Mouse (Mus musculus) CH12.LX (cell line): Measurements from ENCODE around the gene Ldah. TPM values are rescaled to one million over a fixed set of nuclear protein-coding genes. Genes with fewer than 3 reads are reported as not detected.
A peak's percentile ranks its signal among the peaks of the same experiment; 100 is the strongest.

Source experiments
- DNase-seq: peaks from one replicate; pipeline ENCODE4 v3.0.0-alpha.2; 2013; ENCODE audit errors: extremely low read depth
- H3K27ac ChIP-seq: 2 replicates; pipeline ENCODE4 v1.5.1; 2012; ENCODE audit warnings: low read depth, mild to moderate bottlenecking, control low read depth, moderate library complexity; ENCODE audit not compliant: insufficient read depth
- H3K27me3 ChIP-seq: replicated peaks from 2 replicates; pipeline ENCODE3; 2012; ENCODE audit warnings: inconsistent platforms
- H3K36me3 ChIP-seq, 2 experiments: replicated peaks in 1 of 2; 2 replicates each; pipeline versions ENCODE3 to v1.6.1; 2012; ENCODE audit warnings: inconsistent platforms in 1 of 2, low read length in 1 of 2, mild to moderate bottlenecking in 1 of 2, mixed read lengths in 1 of 2, moderate library complexity in 1 of 2; ENCODE audit not compliant: control insufficient read depth in 1 of 2, insufficient read depth in 1 of 2
- H3K4me1 ChIP-seq, 2 experiments: 2 replicates each; pipeline ENCODE4 v1.6.1; 2012; ENCODE audit warnings: inconsistent platforms in 1 of 2, moderate library complexity in 1 of 2; ENCODE audit not compliant: insufficient read depth in 2 of 2, control insufficient read depth in 1 of 2
- H3K4me2 ChIP-seq: 2 replicates; pipeline ENCODE4 v1.6.1; 2012; ENCODE audit warnings: low read depth, mild to moderate bottlenecking, control low read depth; ENCODE audit not compliant: poor library complexity, insufficient read depth, severe bottlenecking
- H3K4me3 ChIP-seq, 3 experiments: fragments of 150-350 bp in 1 of 3; sonication (generic) in 1 of 3; replicated peaks in 1 of 3; 2 replicates each; pipeline versions ENCODE3 to v1.5.1; 2011 to 2012; ENCODE audit warnings: low read depth in 2 of 3, low read length in 2 of 3, mild to moderate bottlenecking in 2 of 3, moderate library complexity in 2 of 3, control low read depth in 1 of 3, improper control_type of control experiment in 1 of 3, inconsistent platforms in 1 of 3, mixed read lengths in 1 of 3; ENCODE audit not compliant: poor library complexity in 1 of 3
- H3K79me2 ChIP-seq: replicated peaks from 2 replicates; pipeline ENCODE4 v1.6.1; 2012; ENCODE audit warnings: mild to moderate bottlenecking, moderate library complexity; ENCODE audit not compliant: control insufficient read depth, poor library complexity, insufficient read depth, severe bottlenecking; ENCODE audit errors: extremely low read depth
- H3K9ac ChIP-seq: 2 replicates; pipeline ENCODE4 v1.6.1; 2012; ENCODE audit warnings: low read depth, mild to moderate bottlenecking, control low read depth, moderate library complexity; ENCODE audit not compliant: insufficient read depth
- H3K9me3 ChIP-seq: replicated peaks from 2 replicates; pipeline ENCODE3; 2012; ENCODE audit warnings: low read length, inconsistent platforms, mixed read lengths
- BHLHE40 ChIP-seq: IDR thresholded peaks from 2 replicates; pipeline ENCODE4 v1.6.1; 2011; ENCODE audit warnings: mild to moderate bottlenecking, low read depth, low read length, improper control_type of control experiment
- CHD1 ChIP-seq: IDR thresholded peaks from 2 replicates; pipeline ENCODE4 v1.6.1; 2012; ENCODE audit warnings: low read depth, low read length, improper control_type of control experiment, inconsistent platforms
- CTCF ChIP-seq, 2 experiments: IDR thresholded peaks in 1 of 2; conservative IDR thresholded peaks in 1 of 2; 2 replicates each; pipeline ENCODE4 v1.5.1; 2011 to 2012; ENCODE audit warnings: low read depth in 2 of 2, low read length in 2 of 2, improper control_type of control experiment in 1 of 2, inconsistent platforms in 1 of 2, mild to moderate bottlenecking in 1 of 2, moderate library complexity in 1 of 2
- E2F4 ChIP-seq: IDR thresholded peaks from 2 replicates; pipeline ENCODE4 v1.6.1; 2011; ENCODE audit warnings: low read depth, low read length, improper control_type of control experiment; ENCODE audit not compliant: insufficient replicate concordance
- EP300 ChIP-seq: IDR thresholded peaks from 2 replicates; pipeline ENCODE4 v1.6.1; 2011; ENCODE audit warnings: low read length, improper control_type of control experiment
- ETS1 ChIP-seq: conservative IDR thresholded peaks from 2 replicates; pipeline ENCODE4 v1.6.1; 2012; ENCODE audit warnings: low read depth, mild to moderate bottlenecking, inconsistent platforms, low read length, improper control_type of control experiment, moderate library complexity
- HCFC1 ChIP-seq: IDR thresholded peaks from 2 replicates; pipeline ENCODE4 v1.6.1; 2012; ENCODE audit warnings: low read depth, mild to moderate bottlenecking, inconsistent platforms, low read length, improper control_type of control experiment
- IRF4 ChIP-seq: IDR thresholded peaks from 2 replicates; pipeline ENCODE4 v1.6.1; 2014; ENCODE audit warnings: low read depth, mild to moderate bottlenecking, inconsistent platforms, low read length, improper control_type of control experiment
- KAT2A ChIP-seq: IDR thresholded peaks from 2 replicates; pipeline ENCODE4 v1.6.1; 2012; ENCODE audit warnings: low read length, improper control_type of control experiment, inconsistent platforms; ENCODE audit not compliant: insufficient replicate concordance
- NELFE ChIP-seq: IDR thresholded peaks from 2 replicates; pipeline ENCODE4 v1.6.1; 2011; ENCODE audit warnings: low read depth, low read length, improper control_type of control experiment
- NRF1 ChIP-seq: IDR thresholded peaks from 2 replicates; pipeline ENCODE4 v1.6.1; 2014; ENCODE audit warnings: low read depth, mild to moderate bottlenecking, inconsistent platforms, low read length, improper control_type of control experiment, moderate library complexity
- POLR2AphosphoS2 ChIP-seq: IDR thresholded peaks from 2 replicates; pipeline ENCODE4 v1.6.1; 2011; ENCODE audit warnings: low read depth, low read length, improper control_type of control experiment
- RAD21 ChIP-seq: IDR thresholded peaks from 2 replicates; pipeline ENCODE4 v1.6.1; 2011; ENCODE audit warnings: low read depth, mild to moderate bottlenecking, low read length, improper control_type of control experiment, moderate library complexity
- RCOR1 ChIP-seq: conservative IDR thresholded peaks from 2 replicates; pipeline ENCODE4 v1.6.1; 2012; ENCODE audit warnings: low read depth, mild to moderate bottlenecking, inconsistent platforms, low read length, improper control_type of control experiment
- SIN3A ChIP-seq: IDR thresholded peaks from 2 replicates; pipeline ENCODE4 v1.6.1; 2012; ENCODE audit warnings: low read length, improper control_type of control experiment, inconsistent platforms
- SMC3 ChIP-seq: IDR thresholded peaks from 2 replicates; pipeline ENCODE4 v1.6.1; 2011; ENCODE audit warnings: low read depth, low read length, improper control_type of control experiment
- UBTF ChIP-seq: IDR thresholded peaks from 2 replicates; pipeline ENCODE4 v1.6.1; 2012; ENCODE audit warnings: low read depth, mild to moderate bottlenecking, inconsistent platforms, low read length, improper control_type of control experiment, moderate library complexity
- USF1 ChIP-seq: IDR thresholded peaks from 2 replicates; pipeline ENCODE4 v1.6.1; 2014; ENCODE audit warnings: low read depth, mild to moderate bottlenecking, inconsistent platforms, low read length, improper control_type of control experiment
- USF2 ChIP-seq: conservative IDR thresholded peaks from 2 replicates; pipeline ENCODE4 v1.6.1; 2011; ENCODE audit warnings: low read depth, low read length, improper control_type of control experiment
- ZC3H11A ChIP-seq: IDR thresholded peaks from 2 replicates; pipeline ENCODE4 v1.6.1; 2012; ENCODE audit warnings: low read depth, mild to moderate bottlenecking, inconsistent platforms, low read length, improper control_type of control experiment
- ZKSCAN1 ChIP-seq: IDR thresholded peaks from 2 replicates; pipeline ENCODE4 v1.6.1; 2012; ENCODE audit warnings: low read depth, inconsistent platforms, low read length, improper control_type of control experiment, borderline replicate concordance
- ZNF384 ChIP-seq: IDR thresholded peaks from 2 replicates; pipeline ENCODE4 v1.6.1; 2012; ENCODE audit warnings: low read depth, low read length, improper control_type of control experiment, inconsistent platforms
- dilution Hi-C: fragments of 300-500 bp; cut with MboI; formaldehyde crosslinking; loops from 2 replicates; pipeline ENCODE4 v1.14.3; 2020; ENCODE audit warnings: low sequenced_read_pairs; ENCODE audit not compliant: extremely low pct_unique_long_range_greater_than_20kb, extremely low pct_ligation_motif_present
- in situ Hi-C: fragments of 300-500 bp; cut with MboI; formaldehyde crosslinking; loops from 3 replicates; pipeline ENCODE4 v1.14.3; 2019; ENCODE audit warnings: low sequenced_read_pairs, low pct_ligation_motif_present, low pct_unique_long_range_greater_than_20kb, mixed read lengths
- polyA plus RNA-seq: library from polyadenylated mRNA; unstranded; fragments of >175 nt; gene quantifications from 2 replicates; pipeline ENCODE4 v1.2.1, GENCODE M21; 2012; ENCODE audit warnings: low read depth; ENCODE audit not compliant: insufficient read length
- total RNA-seq, 2 experiments: library from RNA; depleted of rRNA; stranded (reverse); fragments of 300-350 nt in 1 of 2; fragments of >200 nt in 1 of 2; gene quantifications; 2 replicates each; pipeline ENCODE4 v1.2.3; 2012 to 2014

Gene Ldah
- total and polyA plus RNA-seq, 3 experiments: 18.2 to 41.5 (median 34.5) TPM

DNA sequence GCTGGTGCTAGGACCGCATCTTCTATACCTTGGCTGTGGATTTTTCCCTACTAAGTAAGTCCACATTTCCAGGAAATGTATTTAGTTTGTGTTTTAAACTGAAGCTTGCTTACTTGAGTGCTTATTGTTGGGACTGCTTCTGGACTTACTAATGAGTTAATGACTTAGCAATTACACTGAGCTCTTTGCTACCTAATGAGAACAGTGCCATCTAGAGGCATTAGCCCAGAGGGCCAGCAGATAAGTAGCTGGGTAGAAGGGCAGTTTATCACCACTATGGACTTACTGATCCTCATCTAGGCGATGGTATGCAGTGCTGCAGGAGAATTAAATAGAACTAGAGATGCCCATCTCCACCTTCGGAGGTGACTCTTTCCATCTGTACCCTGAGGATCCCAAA is 24.8 kb downstream of the Ldah start:
- Histone ChIP-seq H3K4me3 (no peak overlapping the region), H3K4me2 (no peak overlapping the region), H3K36me3 (peaks cover 13 to 54% of the 10 kb centered on the region in 2 experiments), H3K27ac (no peak overlapping the region; the same call in 1 of the 2 replicates), H3K9ac (no peak overlapping the region), H3K4me1 (peaks cover 2 to 9% of the 10 kb centered on the region in 2 experiments; a peak in 2 of 4 replicates), H3K79me2 (no peaks in the 10 kb centered on the region), H3K27me3 (no peaks in the 10 kb centered on the region), H3K9me3 (no peaks in the 10 kb centered on the region)
- no peak for DNase-seq
- in situ Hi-C loops (no loop called here), dilution Hi-C loops (no loop called here)
- TF ChIP-seq CHD1: no peak
- no peak for TF ChIP-seq HCFC1
- no peak for TF ChIP-seq USF2
- TF ChIP-seq RAD21: peak; percentile 67
- no peak for TF ChIP-seq UBTF
- TF ChIP-seq RCOR1: no peak
- peak; percentile 34 to 69; a peak in 3 of 4 replicates for TF ChIP-seq CTCF (conservative IDR thresholded peaks at IDR 0.05 in 1 of 2, IDR thresholded peaks at IDR 0.05 in 1 of 2; ENCODE audit: low read depth in 2 of 2, low read length in 2 of 2)
- peak; percentile 39 for TF ChIP-seq SMC3

DNA sequence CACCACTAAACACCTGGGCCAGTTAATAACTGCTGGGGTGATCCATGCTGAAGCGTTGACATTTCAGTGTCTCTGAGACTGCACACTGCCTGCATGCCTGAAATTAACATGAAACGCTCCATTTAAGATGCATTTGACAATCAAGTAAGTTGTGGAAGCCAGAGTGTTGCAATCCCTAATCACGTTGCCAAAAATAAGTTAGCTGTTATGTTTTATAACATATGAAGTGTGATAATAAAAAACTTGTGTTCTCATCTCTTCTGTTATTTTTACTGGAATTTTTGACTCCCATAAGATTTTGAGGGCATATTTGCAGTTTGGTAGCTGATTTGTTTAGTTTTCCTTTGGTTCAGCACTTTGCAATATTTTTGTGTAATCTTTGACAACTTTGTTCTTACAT is 34.3 kb downstream of the Ldah start:
- in situ Hi-C loops: no loop called here
- no peak overlapping the region for H3K27ac ChIP-seq
- H3K27me3 ChIP-seq: no peaks in the 10 kb centered on the region
- no peaks in the 10 kb centered on the region for H3K9me3 ChIP-seq
- peaks cover 29 to 79% of the 10 kb centered on the region in 2 experiments for H3K36me3 ChIP-seq
- H3K9ac ChIP-seq: no peak overlapping the region
- H3K4me3 ChIP-seq: no peak overlapping the region
- H3K4me2 ChIP-seq: no peak overlapping the region
- dilution Hi-C loops: no loop called here
- TF ChIP-seq ZKSCAN1 (no peak), BHLHE40 (no peak), RCOR1 (no peak), ZNF384 (no peak), EP300 (no peak), USF1 (no peak), ZC3H11A (no peak), HCFC1 (no peak), NRF1 (no peak), POLR2AphosphoS2 (no peak), KAT2A (no peak), IRF4 (no peak), ETS1 (no peak), E2F4 (no peak), UBTF (no peak), USF2 (no peak), SIN3A (no peak), NELFE (no peak)
- DNase-seq: no peak
- H3K79me2 ChIP-seq: no peaks in the 10 kb centered on the region
- H3K4me1 ChIP-seq: peaks cover 0 to 3% of the 10 kb centered on the region in 2 experiments; a peak in 1 of 4 replicates
